Mouse (Mus musculus): ENCODE measurements around the gene Yipf6. TPM values are rescaled to one million over a fixed set of nuclear protein-coding genes. Genes with fewer than 3 reads are reported as not detected.
"Not testable (repeated sequence)": the region's sequence is repeated elsewhere in the genome, so short reads cannot be mapped to it uniquely, and the experiment has no call there.

Yipf6 gene
- 10 to 100 TPM; 16.0 to 21.8 TPM for total RNA-seq (2021)
- long read RNA-seq, experiment 1, full-length matches to known transcripts, result 15 of 21 reads
- long read RNA-seq, experiment 1, partial matches to known transcripts, result 1 of 21 reads
- long read RNA-seq, experiment 1, other reads (novel, unspliced or antisense), result 5 of 21 reads
- long read RNA-seq, experiment 2, full-length matches to known transcripts, result 15 of 21 reads
- long read RNA-seq, experiment 2, partial matches to known transcripts, result 0 of 21 reads
- long read RNA-seq, experiment 2, other reads (novel, unspliced or antisense), result 6 of 21 reads

- DNase-seq (ENCODE audit: low spot score in 2 of 2), result no peak
Observed at GRCm38 (mm10) chrX:98936101-98936500, at the start of gene Yipf6. TSS of gene Yipf6 (plus strand) at chrX:98936316.

GRCm38 (mm10) chrX:98890072-98890405, 46.1 kb upstream of the Yipf6 start:
- no peak for DNase-seq (ENCODE audit: low spot score in 2 of 2)

GRCm38 (mm10) chrX:98890406-98891116, 45.6 kb upstream of the Yipf6 start, which contains the start of gene Ophn1:
TSS of gene Ophn1 (minus strand) at chrX:98891025.
- DNase-seq (ENCODE audit: low spot score in 2 of 2), result peak; percentile 29 to 65

- DNase-seq (ENCODE audit: low spot score in 2 of 2), result peak; percentile 43 to 52
Observed at GRCm38 (mm10) chrX:98898307-98898706, 37.8 kb upstream of the Yipf6 start.

GRCm38 (mm10) chrX:98904226-98904625, 31.9 kb upstream of the Yipf6 start:
- no peak for DNase-seq (ENCODE audit: low spot score in 2 of 2)

- no peak for DNase-seq (ENCODE audit: low spot score in 2 of 2)
Observed at GRCm38 (mm10) chrX:98908910-98909309, 27.2 kb upstream of the Yipf6 start.

GRCm38 (mm10) chrX:98919423-98919822, 16.7 kb upstream of the Yipf6 start:
- peak in 1 of 2 experiments; percentile 13 for DNase-seq (ENCODE audit: low spot score in 2 of 2)

- peak; percentile 90 to 91 for DNase-seq (ENCODE audit: low spot score in 2 of 2)
Observed at GRCm38 (mm10) chrX:98936707-98937554, 815 bp downstream of the Yipf6 start.

GRCm38 (mm10) chrX:98937555-98938294, 1.6 kb downstream of the Yipf6 start:
- DNase-seq (ENCODE audit: low spot score in 2 of 2), result peak; percentile 87 to 92

- DNase-seq (ENCODE audit: low spot score in 2 of 2), result peak in 1 of 2 experiments; percentile 16
Observed at GRCm38 (mm10) chrX:98953941-98954340, 17.8 kb downstream of the Yipf6 start.

- DNase-seq (ENCODE audit: low spot score in 2 of 2), result no peak
Observed at GRCm38 (mm10) chrX:98958287-98958686, 22.2 kb downstream of the Yipf6 start.

- no peak for DNase-seq (ENCODE audit: low spot score in 2 of 2)
Observed at GRCm38 (mm10) chrX:98959050-98959449, 22.9 kb downstream of the Yipf6 start.

- no peak for DNase-seq (ENCODE audit: low spot score in 2 of 2)
Observed at GRCm38 (mm10) chrX:98963742-98964141, 27.6 kb downstream of the Yipf6 start.

- DNase-seq (ENCODE audit: low spot score in 2 of 2), result no peak
Observed at GRCm38 (mm10) chrX:98964513-98964912, 28.4 kb downstream of the Yipf6 start.

- DNase-seq (ENCODE audit: low spot score in 2 of 2), result not testable (repeated sequence)
Observed at GRCm38 (mm10) chrX:98986611-98987010, 50.5 kb downstream of the Yipf6 start.

- peak in 1 of 2 experiments; percentile 38 for DNase-seq (ENCODE audit: low spot score in 2 of 2)
Observed at GRCm38 (mm10) chrX:98989574-98989973, 53.5 kb downstream of the Yipf6 start.

Other genes with a start within 250 kb of the Yipf6 start
- gene Ophn1, start 45.3 kb upstream of the Yipf6 start, total RNA-seq (2021), result 10 to 100 TPM; 12.1 to 14.2 TPM
- gene Stard8, start 66.9 kb downstream of the Yipf6 start, total RNA-seq (2021), result 10 to 100 TPM; 46.7 to 47.7 TPM
- gene Efnb1, start 199.8 kb downstream of the Yipf6 start, total RNA-seq (2021), result 10 to 100 TPM; 26.5 to 33.2 TPM